ENCODE assay signal across 17 mouse cellular contexts in genomic region chr11:61181624-61182023, GRCm38 (mm10). TPM values are rescaled to one million over a fixed set of nuclear protein-coding genes. Genes with fewer than 3 reads are reported as not detected.
"Had no signal": no experiment of that assay in that cellular context is flagged by ENCODE, and none has a peak within 500 bp of the region (broad histone marks: within the 10 kb centered on the region; RNA-seq: fewer than 3 reads in every experiment).

No protein-coding gene starts in this region.

- H3K9me3 ChIP-seq: neural tube, embryonic 13.5 days; neural tube, embryonic 15.5 days; stomach, embryonic 15.5 days had no signal

- H3K27me3 ChIP-seq: neural tube, embryonic 13.5 days; neural tube, embryonic 15.5 days; stomach, embryonic 15.5 days had no signal

- H3K36me3 ChIP-seq: neural tube, embryonic 13.5 days; neural tube, embryonic 15.5 days; stomach, embryonic 15.5 days had no signal

- H3K27ac ChIP-seq: stomach, embryonic 15.5 days; stomach, postnatal 0 days had no signal

- H3K4me2 ChIP-seq: neural tube, embryonic 13.5 days; neural tube, embryonic 15.5 days; stomach, embryonic 15.5 days had no signal

- H3K9ac ChIP-seq: neural tube, embryonic 13.5 days; neural tube, embryonic 15.5 days; stomach, embryonic 15.5 days had no signal

- DNase-seq: retina, postnatal 1 day; right cerebral cortex, postnatal 14 days; right cerebral cortex, postnatal 25 days; right cerebral cortex, postnatal 4 days; spleen, adult 18-20 months; thymus, adult 18-20 months; thymus, adult 2 months; thymus, postnatal 14 days; thymus, postnatal 25 days; thymus, postnatal 36 days; thymus, postnatal 4 days had no signal

- H3K4me3 ChIP-seq: neural tube, embryonic 13.5 days; neural tube, embryonic 15.5 days; stomach, embryonic 15.5 days had no signal

- H3K4me1 ChIP-seq: neural tube, embryonic 13.5 days; stomach, embryonic 15.5 days had no signal

RNA-seq across cellular contexts. Expression of gene Aldh3a1, which starts 25.7 kb away (rescaled TPM):
- polyA plus RNA-seq: neural tube, embryonic 13.5 days; neural tube, embryonic 14.5 days; stomach, embryonic 14.5 days had no signal
